Mouse (Mus musculus) myocyte (in vitro differentiated cells): ENCODE results near the gene Krt87. TPM values are rescaled to one million over a fixed set of nuclear protein-coding genes. Genes with fewer than 3 reads are reported as not detected.

Source experiments
- H3K27me3 ChIP-seq: one replicate; pipeline ENCODE4 v1.6.1; 2011; ENCODE audit not compliant: control insufficient read depth, insufficient read depth, insufficient read length
- H3K36me3 ChIP-seq: one replicate; pipeline ENCODE4 v1.6.1; 2011; ENCODE audit not compliant: control insufficient read depth, insufficient read depth
- H3K4me2 ChIP-seq: one replicate; pipeline ENCODE4 v1.6.1; 2011; ENCODE audit warnings: low read depth, control low read depth
- H3K4me3 ChIP-seq: one replicate; pipeline ENCODE4 v1.5.1; 2011; ENCODE audit warnings: mild to moderate bottlenecking, control low read depth, moderate library complexity
- H3K79me2 ChIP-seq: one replicate; pipeline ENCODE4 v1.6.1; 2011; ENCODE audit not compliant: control insufficient read depth, insufficient read depth
- H3ac ChIP-seq: one replicate; pipeline ENCODE4 v1.6.1; 2011; ENCODE audit not compliant: control insufficient read depth, insufficient read length
- CEBPB ChIP-seq: IDR thresholded peaks from 2 replicates; pipeline ENCODE4 v1.6.1; 2011; ENCODE audit warnings: mild to moderate bottlenecking, moderate library complexity; ENCODE audit not compliant: poor library complexity, insufficient read depth, severe bottlenecking
- E2F4 ChIP-seq: IDR thresholded peaks from one replicate; pipeline ENCODE4 v1.6.1; 2011; ENCODE audit warnings: mild to moderate bottlenecking, control low read depth, moderate library complexity; ENCODE audit not compliant: insufficient read depth
- MAX ChIP-seq: IDR thresholded peaks from one replicate; pipeline ENCODE4 v1.6.1; 2011; ENCODE audit warnings: low read depth, mild to moderate bottlenecking, control low read depth
- MYOD1 ChIP-seq, 3 experiments: IDR thresholded peaks; one replicate each; pipeline ENCODE4 v1.6.1; 2011; ENCODE audit warnings: control low read depth in 2 of 3, low read depth in 2 of 3, mild to moderate bottlenecking in 2 of 3, moderate library complexity in 1 of 3; ENCODE audit not compliant: insufficient read length in 2 of 3, control insufficient read depth in 1 of 3
- MYOG ChIP-seq, 3 experiments: IDR thresholded peaks; one replicate each; pipeline ENCODE4 v1.6.1; 2011; ENCODE audit warnings: control low read depth in 2 of 3, low read depth in 2 of 3, mild to moderate bottlenecking in 2 of 3; ENCODE audit not compliant: insufficient read length in 2 of 3, control insufficient read depth in 1 of 3, insufficient read depth in 1 of 3
- POLR2A ChIP-seq: IDR thresholded peaks from one replicate; pipeline ENCODE4 v1.6.1; 2011; ENCODE audit warnings: low read depth, mild to moderate bottlenecking, control low read depth, moderate library complexity; ENCODE audit not compliant: insufficient read length
- POLR2AphosphoS2 ChIP-seq: IDR thresholded peaks from one replicate; pipeline ENCODE4 v1.6.1; 2011; ENCODE audit warnings: low read depth, control low read depth; ENCODE audit not compliant: insufficient read length
- REST ChIP-seq: IDR thresholded peaks from one replicate; pipeline ENCODE4 v1.6.1; 2011; ENCODE audit warnings: mild to moderate bottlenecking, control low read depth, moderate library complexity; ENCODE audit not compliant: insufficient read depth, insufficient read length
- SRF ChIP-seq: IDR thresholded peaks from one replicate; pipeline ENCODE4 v1.6.1; 2011; ENCODE audit warnings: low read depth; ENCODE audit not compliant: control insufficient read depth, insufficient read length
- TCF12 ChIP-seq: IDR thresholded peaks from one replicate; pipeline ENCODE4 v1.6.1; 2011; ENCODE audit warnings: mild to moderate bottlenecking, control low read depth; ENCODE audit not compliant: poor library complexity, insufficient read depth, severe bottlenecking
- TCF3 ChIP-seq: IDR thresholded peaks from one replicate; pipeline ENCODE4 v1.6.1; 2011; ENCODE audit warnings: low read depth, control low read depth; ENCODE audit not compliant: insufficient read length
- USF1 ChIP-seq: IDR thresholded peaks from one replicate; pipeline ENCODE4 v1.6.1; 2011; ENCODE audit warnings: low read depth, mild to moderate bottlenecking, control low read depth, moderate library complexity
- polyA plus RNA-seq: library from polyadenylated mRNA; unstranded; fragments of >200 nt; fragmentation: generic; extraction: Trizol; gene quantifications from one replicate; pipeline ENCODE4 v1.2.1, GENCODE M21; 2012; ENCODE audit warnings: missing spikeins

The Krt87 gene
- polyA plus RNA-seq, 1 experiment: not detected

DNA sequence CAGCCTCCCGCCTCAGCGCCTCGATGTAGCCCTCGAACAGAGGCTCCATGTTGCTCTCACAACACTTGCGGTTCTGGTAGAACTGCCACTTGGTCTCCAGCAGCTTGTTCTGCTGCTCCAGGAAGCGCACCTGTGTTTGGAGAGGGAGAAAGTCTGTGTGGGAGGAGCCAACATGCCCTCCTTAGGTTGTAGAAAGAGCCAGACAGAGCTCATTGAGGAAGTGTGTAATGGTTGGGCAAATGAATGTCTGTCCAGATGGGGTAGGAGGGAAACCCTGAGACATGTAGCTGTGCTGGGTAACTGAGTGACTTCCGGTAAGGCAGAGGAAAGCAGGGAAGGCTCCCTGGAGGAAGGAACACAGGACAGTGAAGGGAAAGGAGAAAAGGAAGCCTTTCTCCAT is 2.0 kb downstream of the Krt87 start:
- Histone ChIP-seq H3ac (no peak overlapping the region), H3K4me2 (no peak overlapping the region), H3K27me3 (peaks cover 76% of the 10 kb centered on the region), H3K36me3 (no peaks in the 10 kb centered on the region), H3K79me2 (no peaks in the 10 kb centered on the region), H3K4me3 (no peak overlapping the region)
- TF ChIP-seq E2F4 (no peak), POLR2AphosphoS2 (no peak), MAX (no peak), MYOD1 (IDR thresholded peaks at IDR 0.05; ENCODE audit: control insufficient read depth in 1 of 3, insufficient read length in 2 of 3, low read depth in 2 of 3) (no peak), MYOG (IDR thresholded peaks at IDR 0.05; ENCODE audit: control insufficient read depth in 1 of 3, insufficient read depth in 1 of 3, insufficient read length in 2 of 3, low read depth in 2 of 3) (no peak), TCF3 (no peak), POLR2A (no peak), CEBPB (no peak), SRF (no peak), TCF12 (no peak), USF1 (no peak), REST (no peak)

GRCm38 (mm10) chr15:101424914-101425313 is 13.7 kb downstream of the Krt87 start:
- Histone ChIP-seq H3K4me3 (no peak overlapping the region), H3K36me3 (no peaks in the 10 kb centered on the region), H3ac (no peak overlapping the region), H3K27me3 (peaks cover 57% of the 10 kb centered on the region), H3K4me2 (no peak overlapping the region), H3K79me2 (no peaks in the 10 kb centered on the region)
- no peak for TF ChIP-seq SRF
- no peak for TF ChIP-seq MYOD1 (IDR thresholded peaks at IDR 0.05; ENCODE audit: control insufficient read depth in 1 of 3, insufficient read length in 2 of 3, low read depth in 2 of 3)
- no peak for TF ChIP-seq REST
- TF ChIP-seq CEBPB: no peak
- no peak for TF ChIP-seq USF1
- TF ChIP-seq MYOG (IDR thresholded peaks at IDR 0.05; ENCODE audit: control insufficient read depth in 1 of 3, insufficient read depth in 1 of 3, insufficient read length in 2 of 3, low read depth in 2 of 3): no peak
- no peak for TF ChIP-seq POLR2AphosphoS2
- no peak for TF ChIP-seq TCF3
- no peak for TF ChIP-seq E2F4

DNA sequence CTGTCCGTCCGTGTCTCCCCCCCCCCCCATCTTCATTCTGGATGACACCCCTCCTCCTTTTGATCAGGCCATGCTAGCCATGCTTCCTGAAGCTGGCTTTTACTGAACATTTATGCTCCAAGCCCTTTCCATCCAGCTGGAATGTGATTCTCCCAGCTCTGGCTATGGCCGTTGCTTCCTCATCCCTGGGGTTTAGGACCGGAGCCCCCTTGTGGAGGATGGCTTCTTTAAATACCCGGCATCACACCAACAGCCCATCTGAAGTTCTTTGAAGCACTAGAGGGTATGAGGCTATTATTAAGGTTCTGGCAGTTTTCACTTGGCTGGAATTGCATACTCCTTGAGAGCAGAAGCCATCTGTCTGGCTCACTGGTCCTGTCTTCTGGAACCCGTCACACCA is 17.7 kb downstream of the Krt87 start:
- Histone ChIP-seq H3ac (no peak overlapping the region), H3K79me2 (no peaks in the 10 kb centered on the region), H3K4me2 (no peak overlapping the region), H3K36me3 (no peaks in the 10 kb centered on the region), H3K4me3 (no peak overlapping the region), H3K27me3 (peaks cover 36% of the 10 kb centered on the region)
- TF ChIP-seq POLR2AphosphoS2 (no peak), USF1 (no peak), REST (no peak), SRF (no peak), MYOD1 (IDR thresholded peaks at IDR 0.05; ENCODE audit: control insufficient read depth in 1 of 3, insufficient read length in 2 of 3, low read depth in 2 of 3) (no peak), E2F4 (no peak), TCF12 (no peak), MAX (no peak), MYOG (IDR thresholded peaks at IDR 0.05; ENCODE audit: control insufficient read depth in 1 of 3, insufficient read depth in 1 of 3, insufficient read length in 2 of 3, low read depth in 2 of 3) (no peak), CEBPB (no peak), POLR2A (no peak), TCF3 (no peak)

DNA sequence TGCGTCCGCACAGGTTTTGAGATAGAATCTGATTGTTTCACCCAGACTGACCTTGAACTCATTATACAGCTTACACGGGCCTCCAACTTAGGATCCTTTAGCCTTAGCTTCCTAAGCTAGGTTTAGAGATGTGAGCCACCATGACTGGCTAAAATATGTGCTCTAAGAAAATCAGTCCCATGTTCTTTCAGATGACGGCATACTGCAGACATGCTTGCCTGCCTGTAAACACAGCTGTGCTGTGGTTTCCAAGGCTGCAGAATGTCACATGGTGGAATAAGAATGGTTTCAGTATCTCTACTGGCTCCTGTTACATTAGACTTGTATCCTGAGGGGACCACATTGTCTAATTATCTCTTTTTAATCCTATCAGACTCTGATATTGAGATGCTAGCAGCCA is 19.7 kb downstream of the Krt87 start:
- Histone ChIP-seq H3K79me2 (no peaks in the 10 kb centered on the region), H3K4me2 (no peak overlapping the region), H3K4me3 (no peak overlapping the region), H3K27me3 (peaks cover 43% of the 10 kb centered on the region), H3ac (no peak overlapping the region), H3K36me3 (no peaks in the 10 kb centered on the region)
- TF ChIP-seq MAX: no peak
- TF ChIP-seq MYOG (IDR thresholded peaks at IDR 0.05; ENCODE audit: control insufficient read depth in 1 of 3, insufficient read depth in 1 of 3, insufficient read length in 2 of 3, low read depth in 2 of 3): no peak
- TF ChIP-seq TCF3: no peak
- TF ChIP-seq REST: no peak
- TF ChIP-seq POLR2AphosphoS2: no peak
- TF ChIP-seq USF1: no peak
- no peak for TF ChIP-seq SRF
- no peak for TF ChIP-seq CEBPB
- TF ChIP-seq POLR2A: no peak
- no peak for TF ChIP-seq E2F4
- TF ChIP-seq MYOD1 (IDR thresholded peaks at IDR 0.05; ENCODE audit: control insufficient read depth in 1 of 3, insufficient read length in 2 of 3, low read depth in 2 of 3): no peak
- no peak for TF ChIP-seq TCF12
